Mouse (Mus musculus) heart, postnatal 10 days (tissue): ENCODE results near the gene Fbxo36. TPM values are rescaled to one million over a fixed set of nuclear protein-coding genes. Genes with fewer than 3 reads are reported as not detected.

Source experiments
- DNase-seq, 2 experiments: peaks; one replicate each; pipeline ENCODE4 v3.0.0; 2021
- intact Hi-C: fragments of 180-260 bp; cut with DNase I; formaldehyde crosslinking; loops from one replicate; pipeline ENCODE4 v1.15.1; 2025
- total RNA-seq, 2 experiments: library from RNA; stranded (reverse); gene quantifications; 2 replicates each; pipeline ENCODE4 v1.2.3; 2021

Gene Fbxo36
- 1 to 10 TPM; 2.6 TPM for total RNA-seq

GRCm38 (mm10) chr1:84839309-84840017 is at the start of gene Fbxo36:
Gene Fbxo36, plus strand, starts transcription at chr1:84839841.
- DNase-seq = peak; percentile 96
- intact Hi-C loops = loop anchor here (5.0 kb wide), 3 partner anchors 47 to 107 kb away; no protein-coding TSS in a partner anchor

- no peak for DNase-seq
- intact Hi-C loops = loop anchor here (5.0 kb wide), 1 partner anchor 46 kb away; the partner anchor contains the start of gene Fbxo36
These were observed 48.2 kb upstream of the Fbxo36 start for GRCm38 (mm10) chr1:84791393-84791792.

GRCm38 (mm10) chr1:84795335-84795734 is 44.3 kb upstream of the Fbxo36 start:
- no peak for DNase-seq
- intact Hi-C loops = no loop called here

- DNase-seq = no peak
- intact Hi-C loops = no loop called here
These were observed 40.5 kb upstream of the Fbxo36 start for GRCm38 (mm10) chr1:84799166-84799565.

GRCm38 (mm10) chr1:84803788-84804187 is 35.9 kb upstream of the Fbxo36 start:
- intact Hi-C loops = no loop called here
- no peak for DNase-seq

- DNase-seq = no peak
- intact Hi-C loops = no loop called here
These were observed 22.0 kb upstream of the Fbxo36 start for GRCm38 (mm10) chr1:84817596-84817995.

GRCm38 (mm10) chr1:84825091-84825490 is 14.6 kb upstream of the Fbxo36 start:
- intact Hi-C loops = no loop called here
- DNase-seq = peak; percentile 33 to 42

GRCm38 (mm10) chr1:84837523-84838145 is 2.0 kb upstream of the Fbxo36 start:
- intact Hi-C loops = loop anchor here (5.0 kb wide), 3 partner anchors 45 to 105 kb away; no protein-coding TSS in a partner anchor
- DNase-seq = no peak

GRCm38 (mm10) chr1:84838156-84838555 is 1.5 kb upstream of the Fbxo36 start:
- intact Hi-C loops = loop anchor here (5.0 kb wide), 3 partner anchors 46 to 106 kb away; no protein-coding TSS in a partner anchor

GRCm38 (mm10) chr1:84838621-84839151 is 955 bp upstream of the Fbxo36 start:
- intact Hi-C loops = loop anchor here (5.0 kb wide), 3 partner anchors 46 to 106 kb away; no protein-coding TSS in a partner anchor
- peak; percentile 75 to 79 for DNase-seq

More at GRCm38 (mm10) chr1:84838156-84838555, 1.5 kb upstream of the Fbxo36 start:
- no peak for DNase-seq

- no peak for DNase-seq
- intact Hi-C loops = no loop called here
These were observed 500 bp downstream of the Fbxo36 start, which contains the start of gene Trip12 for GRCm38 (mm10) chr1:84840018-84840664. Gene Trip12, minus strand, starts transcription at chr1:84840516.

GRCm38 (mm10) chr1:84841061-84841460 is 1.4 kb downstream of the Fbxo36 start:
- intact Hi-C loops = no loop called here
- no peak for DNase-seq

- DNase-seq = no peak
- intact Hi-C loops = no loop called here
These were observed 3.7 kb downstream of the Fbxo36 start for GRCm38 (mm10) chr1:84843366-84843765.

- intact Hi-C loops = no loop called here
- no peak for DNase-seq
These were observed 8.1 kb downstream of the Fbxo36 start for GRCm38 (mm10) chr1:84847698-84848097.

- no peak for DNase-seq
- intact Hi-C loops = no loop called here
These were observed 8.7 kb downstream of the Fbxo36 start for GRCm38 (mm10) chr1:84848335-84848734.

- intact Hi-C loops = no loop called here
- DNase-seq = no peak
These were observed 9.3 kb downstream of the Fbxo36 start for GRCm38 (mm10) chr1:84848801-84849455.

GRCm38 (mm10) chr1:84849804-84850203 is 10.2 kb downstream of the Fbxo36 start:
- DNase-seq = no peak
- intact Hi-C loops = no loop called here

- no peak for DNase-seq
- intact Hi-C loops = no loop called here
These were observed 10.8 kb downstream of the Fbxo36 start for GRCm38 (mm10) chr1:84850471-84850870.

- intact Hi-C loops = no loop called here
- DNase-seq = no peak
These were observed 12.0 kb downstream of the Fbxo36 start for GRCm38 (mm10) chr1:84851512-84852235.

- DNase-seq = no peak
- intact Hi-C loops = no loop called here
These were observed 14.1 kb downstream of the Fbxo36 start for GRCm38 (mm10) chr1:84853721-84854120.
